Mouse (Mus musculus): ENCODE measurements around the gene Vinac1. TPM values are rescaled to one million over a fixed set of nuclear protein-coding genes. Genes with fewer than 3 reads are reported as not detected.
"Not testable (repeated sequence)": the region's sequence is repeated elsewhere in the genome, so short reads cannot be mapped to it uniquely, and the experiment has no call there.

The Vinac1 gene
- polyA plus RNA-seq, 1 experiment from 2014 or later, result not detected

GRCm38 (mm10) chr2:129057920-129058361 is 10.0 kb upstream of the Vinac1 start:
- Histone ChIP-seq H3K79me2 (ENCODE audit: inconsistent target) (no peaks in the 10 kb centered on the region), H3K27ac (no peak overlapping the region), H3K4me3 (ENCODE audit: inconsistent target) (no peak overlapping the region), H3K36me3 (ENCODE audit: inconsistent target) (no peaks in the 10 kb centered on the region)
- WGBS (ENCODE audit: missing documents), result 82% methylated on average over 6 of the region's 6 CpGs

GRCm38 (mm10) chr2:129057256-129057655 is 9.3 kb upstream of the Vinac1 start:
- Histone ChIP-seq H3K79me2 (ENCODE audit: inconsistent target) (no peaks in the 10 kb centered on the region), H3K4me3 (ENCODE audit: inconsistent target) (no peak overlapping the region), H3K27ac (no peak overlapping the region), H3K36me3 (ENCODE audit: inconsistent target) (no peaks in the 10 kb centered on the region)
- 97% methylated on average over 8 of the region's 8 CpGs for WGBS (ENCODE audit: missing documents)

- H3K4me3 ChIP-seq (ENCODE audit: inconsistent target), result no peak overlapping the region
- no peaks in the 10 kb centered on the region for H3K79me2 ChIP-seq (ENCODE audit: inconsistent target)
- no peaks in the 10 kb centered on the region for H3K36me3 ChIP-seq (ENCODE audit: inconsistent target)
- WGBS (ENCODE audit: missing documents), result 64% methylated on average over 9 of the region's 9 CpGs
- no peak overlapping the region for H3K27ac ChIP-seq
Measured at GRCm38 (mm10) chr2:129056597-129056996, 8.6 kb upstream of the Vinac1 start.

GRCm38 (mm10) chr2:129055741-129056140 is 7.8 kb upstream of the Vinac1 start:
- Histone ChIP-seq H3K36me3 (ENCODE audit: inconsistent target) (no peaks in the 10 kb centered on the region), H3K27ac (no peak overlapping the region), H3K4me3 (ENCODE audit: inconsistent target) (no peak overlapping the region), H3K79me2 (ENCODE audit: inconsistent target) (no peaks in the 10 kb centered on the region)
- 92% methylated on average over 6 of the region's 6 CpGs for WGBS (ENCODE audit: missing documents)

GRCm38 (mm10) chr2:129052451-129052983 is 4.5 kb upstream of the Vinac1 start:
- Histone ChIP-seq H3K79me2 (ENCODE audit: inconsistent target) (no peaks in the 10 kb centered on the region), H3K27ac (no peak overlapping the region), H3K36me3 (ENCODE audit: inconsistent target) (no peaks in the 10 kb centered on the region), H3K4me3 (ENCODE audit: inconsistent target) (no peak overlapping the region)
- 87% methylated on average over 4 of the region's 4 CpGs for WGBS (ENCODE audit: missing documents)

- 87% methylated on average over 4 of the region's 4 CpGs for WGBS (ENCODE audit: missing documents)
- H3K36me3 ChIP-seq (ENCODE audit: inconsistent target), result no peaks in the 10 kb centered on the region
- no peaks in the 10 kb centered on the region for H3K79me2 ChIP-seq (ENCODE audit: inconsistent target)
- no peak overlapping the region for H3K4me3 ChIP-seq (ENCODE audit: inconsistent target)
- H3K27ac ChIP-seq, result no peak overlapping the region
Measured at GRCm38 (mm10) chr2:129046846-129047196, 1.2 kb downstream of the Vinac1 start.

- no peak overlapping the region for H3K4me3 ChIP-seq (ENCODE audit: inconsistent target)
- no peak overlapping the region for H3K27ac ChIP-seq
- no peaks in the 10 kb centered on the region for H3K36me3 ChIP-seq (ENCODE audit: inconsistent target)
- H3K79me2 ChIP-seq (ENCODE audit: inconsistent target), result no peaks in the 10 kb centered on the region
- WGBS (ENCODE audit: missing documents), result 85% methylated on average over 6 of the region's 6 CpGs
Measured at GRCm38 (mm10) chr2:129046172-129046845, 1.7 kb downstream of the Vinac1 start.

- Histone ChIP-seq H3K36me3 (ENCODE audit: inconsistent target) (no peaks in the 10 kb centered on the region), H3K79me2 (ENCODE audit: inconsistent target) (no peaks in the 10 kb centered on the region), H3K27ac (no peak overlapping the region), H3K4me3 (ENCODE audit: inconsistent target) (no peak overlapping the region)
- 4% methylated on average over 6 of the region's 6 CpGs for WGBS (ENCODE audit: missing documents)
Measured at GRCm38 (mm10) chr2:129040567-129040966, 7.4 kb downstream of the Vinac1 start.

- WGBS (ENCODE audit: missing documents), result 12% methylated on average over 59 of the region's 62 CpGs
- no peaks in the 10 kb centered on the region for H3K79me2 ChIP-seq (ENCODE audit: inconsistent target)
- no peaks in the 10 kb centered on the region for H3K36me3 ChIP-seq (ENCODE audit: inconsistent target)
- no peak overlapping the region for H3K27ac ChIP-seq
- H3K4me3 ChIP-seq (ENCODE audit: inconsistent target), result no peak overlapping the region
Measured at GRCm38 (mm10) chr2:129038937-129039631, 8.9 kb downstream of the Vinac1 start.

GRCm38 (mm10) chr2:129038426-129038936 is 9.5 kb downstream of the Vinac1 start:
- H3K4me3 ChIP-seq (ENCODE audit: inconsistent target), result no peak overlapping the region
- H3K79me2 ChIP-seq (ENCODE audit: inconsistent target), result no peaks in the 10 kb centered on the region
- no peak overlapping the region for H3K27ac ChIP-seq
- H3K36me3 ChIP-seq (ENCODE audit: inconsistent target), result no peaks in the 10 kb centered on the region
- 33% methylated on average over 15 of the region's 15 CpGs for WGBS (ENCODE audit: missing documents)

GRCm38 (mm10) chr2:129035381-129035780 is 12.6 kb downstream of the Vinac1 start:
- Histone ChIP-seq H3K79me2 (ENCODE audit: inconsistent target) (no peaks in the 10 kb centered on the region), H3K36me3 (ENCODE audit: inconsistent target) (no peaks in the 10 kb centered on the region), H3K4me3 (ENCODE audit: inconsistent target) (no peak overlapping the region), H3K27ac (no peak overlapping the region)
- WGBS (ENCODE audit: missing documents), result 92% methylated on average over 5 of the region's 5 CpGs

- WGBS (ENCODE audit: missing documents), result 88% methylated on average over 9 of the region's 9 CpGs
Measured at GRCm38 (mm10) chr2:129024820-129025219, 23.2 kb downstream of the Vinac1 start.

GRCm38 (mm10) chr2:129020106-129020505 is 27.9 kb downstream of the Vinac1 start:
- Histone ChIP-seq H3K27ac (no peak overlapping the region), H3K36me3 (ENCODE audit: inconsistent target) (no peaks in the 10 kb centered on the region), H3K79me2 (ENCODE audit: inconsistent target) (no peaks in the 10 kb centered on the region), H3K4me3 (ENCODE audit: inconsistent target) (no peak overlapping the region)
- 89% methylated on average over 2 of the region's 2 CpGs for WGBS (ENCODE audit: missing documents)

More at GRCm38 (mm10) chr2:129024820-129025219, 23.2 kb downstream of the Vinac1 start:
- Histone ChIP-seq H3K79me2 (ENCODE audit: inconsistent target) (no peaks in the 10 kb centered on the region), H3K4me3 (ENCODE audit: inconsistent target) (no peak overlapping the region), H3K36me3 (ENCODE audit: inconsistent target) (no peaks in the 10 kb centered on the region), H3K27ac (no peak overlapping the region)

GRCm38 (mm10) chr2:129008867-129009266 is 39.1 kb downstream of the Vinac1 start:
- H3K36me3 ChIP-seq (ENCODE audit: inconsistent target); H3K27ac ChIP-seq; H3K4me3 ChIP-seq (ENCODE audit: inconsistent target); H3K79me2 ChIP-seq (ENCODE audit: inconsistent target): not testable (repeated sequence)
- 93% methylated on average over 2 of the region's 2 CpGs for WGBS (ENCODE audit: missing documents)

GRCm38 (mm10) chr2:129006194-129006749 is 41.7 kb downstream of the Vinac1 start:
- H3K36me3 ChIP-seq (ENCODE audit: inconsistent target), result no peaks in the 10 kb centered on the region
- no peaks in the 10 kb centered on the region for H3K79me2 ChIP-seq (ENCODE audit: inconsistent target)
- no peak overlapping the region for H3K4me3 ChIP-seq (ENCODE audit: inconsistent target)
- H3K27ac ChIP-seq, result no peak overlapping the region
- 98% methylated on average over 4 of the region's 4 CpGs for WGBS (ENCODE audit: missing documents)
